Mouse (Mus musculus): ENCODE results near the gene Gpatch2. TPM values are rescaled to one million over a fixed set of nuclear protein-coding genes. Genes with fewer than 3 reads are reported as not detected.

The Gpatch2 gene
- total RNA-seq, 2 experiments from 2014 or later: 20.9 to 22.0 TPM

DNA sequence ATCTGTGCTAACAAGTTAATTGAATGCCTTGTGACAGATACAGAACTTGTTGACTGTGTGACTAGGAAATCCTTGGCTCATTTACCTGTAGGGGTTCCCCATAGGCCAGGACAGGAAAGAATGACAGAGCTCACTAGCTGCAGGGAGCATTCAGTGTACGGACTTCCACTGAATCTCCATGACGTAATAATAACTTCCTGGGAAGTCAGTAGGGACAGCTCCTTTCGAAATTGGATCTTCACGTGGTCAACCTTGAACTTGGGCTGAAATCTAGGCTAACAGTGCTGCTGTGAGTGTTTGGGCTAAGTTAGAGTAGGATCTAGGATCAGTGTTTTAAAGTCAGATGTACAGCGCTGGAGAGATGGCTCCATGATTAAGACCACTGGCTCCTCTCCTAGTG, 29.4 kb downstream of the Gpatch2 start:
- no peak for DNase-seq (ENCODE audit: low spot score in 2 of 2)

DNA sequence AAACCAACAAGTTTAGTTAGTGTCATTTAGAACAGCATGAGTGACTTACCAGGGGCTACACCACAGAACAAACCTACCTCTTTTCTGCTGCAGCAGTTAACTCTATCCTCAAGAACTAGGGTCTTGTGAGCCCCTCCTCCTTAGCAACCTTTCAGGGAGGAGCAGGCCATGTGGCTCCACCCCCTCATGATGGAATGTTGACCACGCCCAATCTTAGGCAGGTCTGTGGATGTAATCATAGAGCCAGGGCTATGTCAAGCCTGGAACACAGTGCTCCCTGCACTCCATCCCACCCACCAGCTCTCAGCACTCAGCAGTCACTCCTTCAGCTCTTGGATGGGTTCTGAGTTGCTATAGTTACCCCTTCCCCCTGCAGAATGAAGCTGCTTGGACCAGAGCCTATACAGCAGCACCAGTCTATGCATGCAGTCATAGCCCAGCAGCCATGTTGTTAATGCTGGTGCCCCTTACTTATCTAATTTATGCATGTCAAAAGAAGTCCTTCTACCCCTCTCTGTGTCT, 35.5 kb downstream of the Gpatch2 start:
- peak; percentile 11 to 47 for DNase-seq (ENCODE audit: low spot score in 2 of 2)

GRCm38 (mm10) chr1:187258756-187259155, 43.4 kb downstream of the Gpatch2 start:
- no peak for DNase-seq (ENCODE audit: low spot score in 2 of 2)

DNA sequence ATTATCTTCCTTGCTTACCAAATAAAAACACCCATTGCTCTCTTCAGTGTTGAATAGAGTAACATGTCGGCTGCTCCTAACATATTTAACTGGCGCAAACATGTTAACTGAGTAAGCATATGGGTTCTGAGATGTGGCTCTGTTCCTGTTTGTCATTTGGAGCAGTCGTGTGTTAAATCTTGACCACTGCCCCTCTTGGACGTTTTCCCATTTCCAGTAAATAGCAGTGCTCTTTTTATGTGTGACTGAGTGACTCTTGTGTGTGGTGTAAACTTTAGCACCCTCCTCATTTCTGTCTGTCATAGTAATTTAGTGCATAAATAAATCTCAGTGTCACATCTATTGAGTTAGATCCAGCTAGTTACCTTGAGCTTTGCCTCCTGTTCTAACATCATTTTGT, 52.3 kb downstream of the Gpatch2 start:
- no peak for DNase-seq (ENCODE audit: low spot score in 2 of 2)

GRCm38 (mm10) chr1:187270318-187271247, 55.3 kb downstream of the Gpatch2 start:
- DNase-seq (ENCODE audit: low spot score in 2 of 2): peak; percentile 30 to 73

GRCm38 (mm10) chr1:187277324-187277723, 62.0 kb downstream of the Gpatch2 start:
- no peak for DNase-seq (ENCODE audit: low spot score in 2 of 2)

DNA sequence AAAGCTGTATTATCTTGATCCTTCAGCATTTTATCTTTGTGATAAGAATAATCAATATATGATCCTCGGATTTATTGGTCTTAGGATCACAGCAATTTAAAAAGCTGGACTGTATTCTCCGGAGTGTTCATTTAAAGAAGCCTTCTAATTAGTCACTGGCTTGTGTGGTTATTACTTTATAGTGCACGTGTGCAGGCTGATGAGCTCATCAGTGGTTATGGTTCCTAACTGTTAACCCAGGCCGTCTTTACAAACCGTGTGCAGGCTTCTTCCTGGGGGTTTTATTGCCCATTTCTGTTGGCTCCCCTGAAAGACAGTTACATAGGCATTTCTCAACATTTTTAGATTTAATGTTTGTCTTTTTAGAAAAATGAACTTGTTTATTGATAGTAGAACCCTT, 63.2 kb downstream of the Gpatch2 start:
- no peak for DNase-seq (ENCODE audit: low spot score in 2 of 2)

GRCm38 (mm10) chr1:187279776-187280175, 64.5 kb downstream of the Gpatch2 start:
- peak in 1 of 2 experiments; percentile 52 for DNase-seq (ENCODE audit: low spot score in 2 of 2)

DNA sequence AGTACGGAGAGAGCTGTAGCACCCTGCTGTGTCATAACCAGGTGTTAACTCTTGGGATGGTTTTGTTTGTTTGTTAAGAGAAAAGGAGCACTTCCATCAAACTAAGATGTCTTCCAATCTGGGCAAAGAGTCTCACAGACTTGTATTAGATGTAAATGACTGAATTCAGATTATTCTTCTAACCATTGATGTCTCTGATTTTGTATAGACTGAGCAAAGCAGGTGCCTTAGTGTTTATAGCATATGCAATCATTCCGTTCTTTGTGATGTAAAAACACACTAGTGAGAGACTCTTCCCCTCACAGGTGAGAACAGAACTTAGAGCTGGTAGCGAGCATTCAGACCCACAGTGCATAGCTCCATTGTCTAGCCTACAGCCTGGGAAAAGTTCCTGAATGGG, 67.0 kb downstream of the Gpatch2 start:
- no peak for DNase-seq (ENCODE audit: low spot score in 2 of 2)

DNA sequence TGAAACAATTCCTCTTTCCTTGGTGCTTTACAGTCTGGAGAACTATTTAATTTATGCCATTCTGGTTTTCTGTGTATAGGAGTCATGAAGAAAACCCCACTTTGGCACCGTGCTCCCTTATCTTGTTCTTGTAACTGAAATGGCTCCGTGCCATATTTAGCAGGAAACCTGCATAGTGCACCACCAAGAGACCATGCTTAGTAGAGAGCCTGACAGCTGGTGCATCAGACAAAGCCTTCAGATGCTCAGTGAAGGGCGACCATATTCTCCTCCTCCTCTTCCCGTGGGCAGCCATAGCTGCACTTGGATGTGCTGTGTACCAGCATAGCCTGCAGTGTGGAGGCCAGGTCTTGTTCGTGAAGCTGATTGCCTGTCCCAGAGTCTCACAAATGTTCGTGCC, 67.5 kb downstream of the Gpatch2 start:
- peak; percentile 27 to 48 for DNase-seq (ENCODE audit: low spot score in 2 of 2)

DNA sequence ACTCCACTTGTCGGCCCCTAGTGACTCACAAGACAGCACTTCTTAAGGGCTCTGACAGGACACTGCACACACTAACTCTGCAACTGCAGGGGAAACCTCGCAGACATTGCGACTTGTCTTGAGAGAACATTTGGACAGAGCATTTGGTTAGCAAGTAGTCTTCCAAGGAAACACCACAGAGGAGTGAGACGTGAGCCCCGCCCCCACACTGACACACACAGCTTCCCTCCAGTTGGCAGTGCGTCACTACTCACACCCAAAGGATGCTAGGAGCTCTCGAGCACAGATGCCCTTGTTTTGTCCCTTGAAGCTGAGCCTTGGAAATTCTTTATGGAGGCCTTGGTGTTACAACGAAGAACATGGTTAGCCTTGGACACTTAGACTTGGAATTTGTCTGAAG, 70.4 kb downstream of the Gpatch2 start:
- DNase-seq (ENCODE audit: low spot score in 2 of 2): no peak

DNA sequence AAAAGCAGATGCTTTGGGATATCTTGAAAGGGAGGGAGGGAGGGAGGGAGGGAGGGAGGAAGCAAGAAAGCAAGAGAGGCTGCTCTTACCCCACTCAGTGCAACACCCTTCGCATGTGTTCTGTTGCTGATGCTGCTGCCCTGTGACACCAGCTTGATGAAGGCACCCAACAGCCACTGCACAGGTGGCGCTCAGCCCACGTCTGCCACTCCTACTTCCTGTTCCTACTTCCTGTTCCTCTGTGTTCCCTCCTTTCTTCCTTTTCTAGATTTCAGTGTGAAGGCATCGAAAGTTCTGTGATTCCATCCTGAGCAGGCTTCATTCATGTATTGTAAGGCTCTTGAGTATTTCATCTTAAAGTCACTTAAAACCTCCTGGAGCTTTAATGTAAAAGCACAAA, 71.1 kb downstream of the Gpatch2 start:
- DNase-seq (ENCODE audit: low spot score in 2 of 2): no peak

DNA sequence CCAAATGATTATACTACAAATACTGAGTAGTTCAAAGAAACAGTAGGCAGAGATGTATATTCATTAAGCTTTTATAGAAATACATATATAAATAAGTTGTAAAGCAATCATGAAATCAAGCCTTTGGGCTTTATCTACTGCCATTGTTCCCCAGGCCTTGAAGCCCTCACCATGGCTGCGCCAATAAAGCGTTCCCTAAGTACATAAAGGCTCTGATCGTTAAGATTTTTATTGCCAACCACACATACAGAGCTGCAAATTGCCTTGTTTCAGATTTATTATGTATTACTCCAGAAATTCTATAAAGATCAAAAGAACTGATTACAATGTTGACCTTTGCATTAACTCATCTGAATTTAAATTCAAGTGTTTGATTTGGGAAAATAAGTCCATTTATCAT, 71.6 kb downstream of the Gpatch2 start:
- no peak for DNase-seq (ENCODE audit: low spot score in 2 of 2)

GRCm38 (mm10) chr1:187290186-187290585, 74.9 kb downstream of the Gpatch2 start:
- DNase-seq (ENCODE audit: low spot score in 2 of 2): no peak

DNA sequence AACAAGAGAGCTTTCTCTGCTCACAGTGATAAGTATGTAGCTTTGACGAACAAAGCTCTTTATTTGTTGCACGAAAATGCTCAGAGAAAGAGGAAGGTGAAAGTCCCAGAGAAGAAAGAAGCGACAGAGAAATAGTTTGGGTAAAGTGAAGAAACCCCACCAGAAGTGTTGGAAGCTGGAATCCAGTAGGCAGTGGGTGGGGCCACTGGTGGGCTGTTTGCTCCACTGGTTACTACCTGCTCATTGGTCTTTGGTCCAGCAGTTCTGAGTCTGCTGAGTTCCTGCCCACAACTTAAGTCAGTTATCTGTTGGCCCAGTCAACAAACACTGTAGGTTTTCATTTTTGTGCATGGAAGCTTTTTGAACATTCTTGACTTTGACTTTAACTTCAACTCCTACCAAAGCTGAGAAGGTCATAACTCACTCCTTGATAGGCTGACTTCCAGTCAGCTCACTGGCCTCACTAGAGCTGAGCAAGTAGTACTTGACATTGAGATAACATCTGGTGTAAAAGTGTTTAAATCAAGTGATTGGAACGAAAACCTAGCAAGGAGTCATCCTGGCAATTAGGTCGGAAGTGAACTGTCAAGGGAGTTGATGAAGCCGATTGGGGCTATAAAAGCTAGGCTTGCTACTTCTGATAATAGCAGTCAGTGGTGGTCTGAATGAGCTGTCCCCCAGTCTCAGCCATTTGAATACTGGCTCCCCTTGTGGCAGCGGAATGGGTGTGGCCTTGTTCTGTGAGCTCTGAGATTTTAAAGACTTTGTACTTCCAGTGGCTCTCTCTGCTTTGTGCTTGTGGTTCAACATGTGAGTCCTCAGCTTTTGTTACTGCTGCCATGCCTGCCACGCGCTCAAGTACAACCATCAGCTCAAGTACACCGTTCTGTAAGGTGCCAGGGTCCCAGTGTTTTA, 76.4 kb downstream of the Gpatch2 start:
- no peak for DNase-seq (ENCODE audit: low spot score in 2 of 2)

DNA sequence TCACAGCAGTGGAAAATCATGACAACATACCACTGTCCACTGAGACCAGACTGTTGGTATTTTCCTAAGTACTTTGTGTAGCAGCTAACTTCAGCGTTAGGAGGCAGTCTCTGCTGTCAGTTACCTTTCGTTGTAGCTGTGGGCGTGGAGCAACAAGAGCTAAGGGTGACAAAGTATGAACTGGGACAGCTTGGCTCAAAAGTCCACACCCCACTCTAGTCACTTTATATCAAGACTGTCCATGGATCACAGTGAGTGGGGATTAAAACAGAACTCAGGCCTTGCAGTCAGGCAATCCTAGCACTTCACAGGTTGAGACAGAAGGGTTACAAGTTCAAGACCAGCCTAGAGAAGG, 77.1 kb downstream of the Gpatch2 start:
- no peak for DNase-seq (ENCODE audit: low spot score in 2 of 2)

DNA sequence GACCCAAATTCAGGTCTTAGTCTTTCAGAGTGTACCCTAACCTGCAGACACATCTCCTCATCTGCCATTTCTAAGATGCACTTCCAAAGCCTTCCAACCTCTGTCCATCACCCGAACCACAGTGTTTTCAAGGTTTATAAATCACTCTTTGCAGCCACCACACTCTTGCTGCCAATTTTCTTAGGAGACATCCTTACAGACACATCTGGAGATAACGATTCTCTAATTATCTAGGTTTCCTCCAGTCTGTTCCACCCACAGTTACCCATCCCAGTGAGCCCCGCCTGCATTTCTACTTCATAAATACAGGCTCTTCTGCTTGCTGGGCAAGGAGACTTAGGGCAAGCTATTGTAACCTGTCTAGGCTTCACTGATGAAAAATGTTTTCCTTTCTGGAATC, 77.9 kb downstream of the Gpatch2 start:
- DNase-seq (ENCODE audit: low spot score in 2 of 2): no peak

GRCm38 (mm10) chr1:187294522-187294921, 79.2 kb downstream of the Gpatch2 start:
- DNase-seq (ENCODE audit: low spot score in 2 of 2): no peak

DNA sequence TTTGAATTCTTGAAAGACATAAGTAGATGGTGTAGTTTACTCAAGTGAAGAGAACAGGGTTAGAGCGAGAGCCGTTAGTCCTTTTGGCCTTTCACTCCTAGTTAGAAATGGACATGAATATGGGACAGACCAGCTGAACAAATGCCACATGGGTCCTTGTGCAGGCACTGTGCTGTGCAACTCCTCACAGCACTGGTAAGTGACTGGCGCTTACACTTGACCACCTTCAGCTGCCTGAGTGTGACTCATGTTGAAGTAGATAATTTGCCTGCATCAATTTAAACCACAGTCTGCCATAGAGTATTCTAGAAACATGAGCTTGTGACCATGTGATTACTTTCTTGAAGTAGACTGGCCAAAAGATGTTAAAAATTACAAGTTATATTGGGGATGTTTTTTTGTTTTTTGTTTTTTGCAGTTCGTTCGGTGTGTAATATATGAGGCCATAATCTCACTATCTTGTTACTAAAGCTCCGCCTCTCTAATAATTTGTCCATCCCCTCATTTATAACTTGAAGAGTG, 79.8 kb downstream of the Gpatch2 start:
- no peak for DNase-seq (ENCODE audit: low spot score in 2 of 2)

- no peak for DNase-seq (ENCODE audit: low spot score in 2 of 2)
Observed at GRCm38 (mm10) chr1:187295711-187296110, 80.4 kb downstream of the Gpatch2 start.

DNA sequence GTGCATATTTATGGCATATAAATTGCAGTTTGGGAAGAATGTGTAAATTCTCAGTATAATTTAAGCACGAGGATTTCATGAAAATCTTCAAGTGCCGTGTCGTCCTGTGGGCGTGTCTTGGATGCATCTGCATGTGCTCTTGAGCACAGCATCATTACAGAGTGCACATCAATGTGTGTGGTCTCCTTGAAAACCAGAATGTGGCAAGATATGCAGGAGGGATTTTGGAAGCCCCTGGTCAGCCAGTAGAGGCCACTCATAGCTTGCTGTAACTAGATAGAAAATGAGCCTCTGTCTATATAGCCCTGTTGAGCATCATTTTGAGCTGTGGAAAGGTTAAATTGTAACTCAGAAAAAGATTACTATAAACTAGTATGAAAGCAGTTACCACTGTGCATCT, 83.9 kb downstream of the Gpatch2 start:
- DNase-seq (ENCODE audit: low spot score in 2 of 2): no peak

- peak; percentile 32 to 58 for DNase-seq (ENCODE audit: low spot score in 2 of 2)
Observed at GRCm38 (mm10) chr1:187300626-187301025, 85.3 kb downstream of the Gpatch2 start.
